Mouse (Mus musculus): ENCODE measurements around the gene Itpa. TPM values are rescaled to one million over a fixed set of nuclear protein-coding genes. Genes with fewer than 3 reads are reported as not detected.
"Not testable (repeated sequence)": the region's sequence is repeated elsewhere in the genome, so short reads cannot be mapped to it uniquely, and the experiment has no call there.

Itpa gene
- polyA plus RNA-seq, 1 experiment from 2014 or later = 116 TPM

DNA sequence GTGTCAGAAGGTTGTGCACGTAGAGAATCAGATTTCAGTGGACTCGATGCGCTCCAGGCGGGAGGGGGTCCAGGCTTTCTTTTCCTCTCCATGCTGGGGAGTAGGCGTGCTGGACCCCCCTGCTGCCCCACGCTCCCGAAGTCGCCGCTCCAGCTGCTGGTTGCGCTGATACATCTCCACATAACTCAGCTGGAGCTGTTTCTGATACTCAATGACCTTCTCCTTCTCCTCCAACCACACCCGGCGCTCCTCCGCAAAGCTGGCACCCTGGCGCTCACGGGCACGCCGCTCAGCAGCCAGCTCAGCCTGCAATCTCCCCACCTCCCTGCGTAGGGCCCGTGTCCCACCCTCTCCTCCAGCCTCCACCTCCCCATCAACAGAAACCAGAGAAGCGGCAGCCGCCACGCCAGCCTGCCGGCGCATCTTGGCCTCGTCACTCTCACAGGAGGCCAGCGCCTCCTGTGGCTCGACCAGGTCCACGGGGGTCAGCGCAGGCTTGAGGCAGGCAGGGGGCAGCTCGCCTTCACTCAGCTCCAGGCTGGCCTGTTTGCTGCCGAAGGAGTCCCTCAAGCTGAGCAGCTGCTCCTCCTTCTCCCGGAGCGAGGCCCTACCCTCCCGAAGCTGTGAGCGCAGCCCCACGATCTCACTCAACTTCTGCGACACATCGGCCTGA, 32.5 kb upstream of the Itpa start:
- no peak for DNase-seq (ENCODE audit: low spot score)
- ATAC-seq (ENCODE audit: low FRiP score) = no peak
- Histone ChIP-seq H3K4me1 (replicated peaks; ENCODE audit: control insufficient read depth, insufficient read depth, low read length) (peaks cover 19% of the 10 kb centered on the region), H3K9ac (peak overlapping the region; percentile 44), H3K4me2 (replicated peaks) (peak overlapping the region; percentile 55), H3K36me3 (replicated peaks; ENCODE audit: control insufficient read depth, insufficient read depth) (peaks cover 22% of the 10 kb centered on the region), H3K27me3 (ENCODE audit: control insufficient read depth, insufficient read depth, low read length) (peaks cover 58% of the 10 kb centered on the region), H3K27ac (no peak overlapping the region), H3K4me3 (replicated peaks; ENCODE audit: low read length) (peak overlapping the region; percentile 24), H3K9me3 (ENCODE audit: control insufficient read depth, low read length) (no peaks in the 10 kb centered on the region)
- 3% methylated on average over 38 of the region's 38 CpGs for WGBS

DNA sequence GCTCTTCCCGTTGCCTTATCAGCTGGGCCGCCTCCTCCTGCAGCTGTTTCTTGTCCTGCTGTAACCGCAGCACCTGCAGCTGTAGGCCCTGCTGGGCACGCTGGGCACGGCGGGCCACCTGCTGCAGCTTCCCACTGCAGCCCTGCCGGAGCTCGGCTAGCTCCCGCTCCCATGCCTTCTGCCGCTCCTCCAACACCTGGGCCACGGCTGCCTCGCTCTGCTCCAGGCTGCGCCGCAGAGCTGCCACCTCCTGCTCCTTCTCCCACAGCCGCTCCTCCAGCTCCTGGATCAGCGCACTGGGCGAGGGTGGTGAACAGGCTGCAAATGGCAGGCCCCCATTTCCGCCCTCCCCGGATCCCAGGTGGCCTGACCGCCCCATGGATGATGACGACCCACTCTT, 31.6 kb upstream of the Itpa start:
- Histone ChIP-seq H3K27me3 (ENCODE audit: control insufficient read depth, insufficient read depth, low read length) (peaks cover 65% of the 10 kb centered on the region), H3K27ac (no peak overlapping the region), H3K4me3 (replicated peaks; ENCODE audit: low read length) (no peak overlapping the region), H3K36me3 (replicated peaks; ENCODE audit: control insufficient read depth, insufficient read depth) (peaks cover 22% of the 10 kb centered on the region), H3K4me1 (replicated peaks; ENCODE audit: control insufficient read depth, insufficient read depth, low read length) (peaks cover 16% of the 10 kb centered on the region), H3K4me2 (replicated peaks) (no peak overlapping the region), H3K9me3 (ENCODE audit: control insufficient read depth, low read length) (no peaks in the 10 kb centered on the region), H3K9ac (0 out of 2 replicates have a peak overlapping the region, but pooled peaks have one; percentile 20)
- DNase-seq (ENCODE audit: low spot score) (no peak), ATAC-seq (ENCODE audit: low FRiP score) (no peak)
- WGBS = 17% methylated on average over 21 of the region's 21 CpGs

DNA sequence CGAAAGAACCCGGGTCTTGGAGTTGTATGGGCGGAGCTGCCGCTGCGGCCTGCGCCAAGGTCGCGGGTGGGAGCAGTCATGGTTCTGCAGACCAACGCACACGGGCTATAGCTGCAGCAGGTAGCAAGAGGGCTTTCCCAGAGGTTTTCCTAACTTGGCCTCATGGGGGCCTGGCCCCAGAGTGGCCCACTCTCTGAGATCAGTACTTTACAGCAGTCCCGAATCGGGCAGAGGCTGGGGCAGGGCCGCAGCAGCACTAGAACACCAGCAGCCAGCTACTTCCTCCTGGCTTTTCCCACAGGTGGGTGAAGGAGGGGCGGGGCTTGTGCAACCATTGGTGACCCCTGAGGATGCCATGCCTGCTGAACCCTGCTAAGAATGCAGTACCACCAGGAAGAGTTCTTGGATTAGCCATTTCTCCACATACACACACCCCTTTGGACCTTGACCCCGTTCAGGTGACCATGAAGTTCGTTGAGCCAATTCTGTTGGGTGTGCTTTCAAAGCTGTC, 29.3 kb upstream of the Itpa start:
- H3K27ac ChIP-seq = no peak overlapping the region
- no peak for ATAC-seq (ENCODE audit: low FRiP score)
- WGBS = 32% methylated on average over 16 of the region's 16 CpGs
- peaks cover 66% of the 10 kb centered on the region for H3K27me3 ChIP-seq (ENCODE audit: control insufficient read depth, insufficient read depth, low read length)
- no peaks in the 10 kb centered on the region for H3K9me3 ChIP-seq (ENCODE audit: control insufficient read depth, low read length)
- no peak overlapping the region for H3K9ac ChIP-seq
- H3K36me3 ChIP-seq (replicated peaks; ENCODE audit: control insufficient read depth, insufficient read depth) = peaks cover 22% of the 10 kb centered on the region
- H3K4me1 ChIP-seq (replicated peaks; ENCODE audit: control insufficient read depth, insufficient read depth, low read length) = peaks cover 29% of the 10 kb centered on the region
- no peak overlapping the region for H3K4me3 ChIP-seq (replicated peaks; ENCODE audit: low read length)
- no peak for DNase-seq (ENCODE audit: low spot score)
- no peak overlapping the region for H3K4me2 ChIP-seq (replicated peaks)

DNA sequence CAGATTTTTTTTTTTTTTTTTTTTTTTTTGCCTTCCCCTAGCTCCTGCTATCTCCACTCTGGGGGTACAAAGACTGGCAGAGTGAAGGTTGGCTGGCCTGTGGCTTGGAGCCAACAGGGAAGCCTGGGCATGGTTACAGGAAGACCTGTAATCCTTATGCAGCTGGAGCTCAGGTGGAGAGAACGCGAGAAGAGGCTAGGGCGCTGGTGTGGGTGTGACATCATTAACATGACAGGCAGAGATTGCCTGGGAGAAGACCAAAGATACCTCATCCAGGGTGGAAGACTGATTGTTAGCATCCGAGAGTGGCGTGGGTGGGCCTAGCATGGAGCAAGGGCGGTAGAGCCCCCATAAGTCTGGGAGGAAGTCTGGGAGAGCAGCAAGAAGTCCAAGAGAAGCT, 28.1 kb upstream of the Itpa start:
- no peak for ATAC-seq (ENCODE audit: low FRiP score)
- WGBS = 77% methylated on average over 6 of the region's 6 CpGs
- H3K9me3 ChIP-seq (ENCODE audit: control insufficient read depth, low read length) = no peaks in the 10 kb centered on the region
- no peak overlapping the region for H3K4me3 ChIP-seq (replicated peaks; ENCODE audit: low read length)
- H3K4me1 ChIP-seq (replicated peaks; ENCODE audit: control insufficient read depth, insufficient read depth, low read length) = peaks cover 26% of the 10 kb centered on the region
- no peak for DNase-seq (ENCODE audit: low spot score)
- no peak overlapping the region for H3K9ac ChIP-seq
- peaks cover 59% of the 10 kb centered on the region for H3K27me3 ChIP-seq (ENCODE audit: control insufficient read depth, insufficient read depth, low read length)
- peaks cover 22% of the 10 kb centered on the region for H3K36me3 ChIP-seq (replicated peaks; ENCODE audit: control insufficient read depth, insufficient read depth)
- H3K4me2 ChIP-seq (replicated peaks) = no peak overlapping the region
- H3K27ac ChIP-seq = no peak overlapping the region

DNA sequence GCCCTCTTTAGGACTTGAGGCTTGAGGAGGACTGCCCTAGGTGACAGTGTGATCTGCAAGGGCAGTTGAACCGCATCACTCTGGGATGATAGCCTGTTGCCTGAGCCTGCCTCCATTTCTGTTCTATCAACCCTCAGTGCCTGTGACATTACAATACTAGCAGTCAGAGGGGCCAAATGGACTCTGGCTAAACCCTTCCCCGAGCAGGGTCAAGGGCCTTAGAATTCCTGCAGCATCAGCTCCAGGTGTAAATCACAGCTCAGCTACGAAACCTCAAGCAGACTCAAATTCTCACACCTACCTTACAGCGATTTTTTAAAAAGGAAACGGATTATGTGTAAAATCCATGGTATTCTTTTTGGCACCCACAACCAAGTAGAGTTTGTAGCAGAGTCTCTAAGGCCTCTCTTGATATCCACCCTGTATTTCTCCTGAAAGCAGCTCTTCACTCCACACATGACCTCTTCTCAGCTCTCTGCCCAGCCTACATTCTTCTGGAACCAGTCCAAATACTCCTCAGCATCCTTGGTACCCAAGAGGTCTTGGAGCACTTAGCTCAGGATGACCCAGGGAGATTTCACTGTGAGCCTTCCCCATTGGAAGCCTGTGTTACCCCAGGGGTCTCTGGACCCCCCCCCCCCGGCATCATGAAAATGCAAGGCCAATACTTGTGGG, 25.9 kb upstream of the Itpa start:
- Histone ChIP-seq H3K27me3 (ENCODE audit: control insufficient read depth, insufficient read depth, low read length) (peaks cover 37% of the 10 kb centered on the region), H3K9ac (peak overlapping the region; percentile 90), H3K36me3 (replicated peaks; ENCODE audit: control insufficient read depth, insufficient read depth) (peaks cover 6% of the 10 kb centered on the region; the same call in 1 of the 2 replicates), H3K4me2 (replicated peaks) (peak overlapping the region; percentile 88), H3K4me3 (replicated peaks; ENCODE audit: low read length) (peak overlapping the region; percentile 78), H3K9me3 (ENCODE audit: control insufficient read depth, low read length) (no peaks in the 10 kb centered on the region), H3K4me1 (replicated peaks; ENCODE audit: control insufficient read depth, insufficient read depth, low read length) (peaks cover 14% of the 10 kb centered on the region), H3K27ac (0 out of 2 replicates have a peak overlapping the region, but pooled peaks have one; percentile 68)
- ATAC-seq (ENCODE audit: low FRiP score) (no peak), DNase-seq (ENCODE audit: low spot score) (no peak)
- WGBS = 72% methylated on average over 6 of the region's 6 CpGs

DNA sequence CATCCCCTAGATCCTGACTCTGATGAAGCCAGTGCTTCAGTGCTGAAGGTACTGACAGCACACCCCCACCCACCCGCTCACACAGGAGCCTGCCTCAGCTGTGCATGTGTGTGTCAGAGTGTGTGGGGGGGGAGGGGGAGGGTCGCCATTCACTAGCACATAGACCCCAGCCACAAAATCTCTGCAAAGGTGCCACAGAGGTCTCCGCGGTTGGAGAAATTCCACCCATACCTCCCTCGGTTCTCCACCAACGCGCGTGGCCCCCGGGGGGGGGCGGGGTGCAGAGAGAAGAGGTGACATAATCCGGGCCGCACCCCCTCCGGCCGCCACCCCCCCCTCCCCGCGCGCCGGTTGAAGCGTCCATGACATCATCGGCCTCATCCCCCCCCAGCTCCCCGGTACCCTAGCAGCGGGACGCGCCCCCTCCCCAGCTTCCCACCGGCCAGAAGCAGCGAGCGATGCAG, 25.2 kb upstream of the Itpa start:
- DNase-seq (ENCODE audit: low spot score) (peak; percentile 61), ATAC-seq (ENCODE audit: low FRiP score) (peak; percentile 78)
- Histone ChIP-seq H3K9ac (peak overlapping the region; percentile 90), H3K27ac (peak overlapping the region; percentile 68; the same call in 1 of the 2 replicates), H3K9me3 (ENCODE audit: control insufficient read depth, low read length) (no peaks in the 10 kb centered on the region), H3K36me3 (replicated peaks; ENCODE audit: control insufficient read depth, insufficient read depth) (peaks cover 4% of the 10 kb centered on the region; the same call in 1 of the 2 replicates), H3K4me1 (replicated peaks; ENCODE audit: control insufficient read depth, insufficient read depth, low read length) (peaks cover 14% of the 10 kb centered on the region), H3K4me3 (replicated peaks; ENCODE audit: low read length) (peak overlapping the region; percentile 78), H3K27me3 (ENCODE audit: control insufficient read depth, insufficient read depth, low read length) (peaks cover 30% of the 10 kb centered on the region), H3K4me2 (replicated peaks) (peak overlapping the region; percentile 88)
- WGBS = 0% methylated on average over 23 of the region's 27 CpGs

DNA sequence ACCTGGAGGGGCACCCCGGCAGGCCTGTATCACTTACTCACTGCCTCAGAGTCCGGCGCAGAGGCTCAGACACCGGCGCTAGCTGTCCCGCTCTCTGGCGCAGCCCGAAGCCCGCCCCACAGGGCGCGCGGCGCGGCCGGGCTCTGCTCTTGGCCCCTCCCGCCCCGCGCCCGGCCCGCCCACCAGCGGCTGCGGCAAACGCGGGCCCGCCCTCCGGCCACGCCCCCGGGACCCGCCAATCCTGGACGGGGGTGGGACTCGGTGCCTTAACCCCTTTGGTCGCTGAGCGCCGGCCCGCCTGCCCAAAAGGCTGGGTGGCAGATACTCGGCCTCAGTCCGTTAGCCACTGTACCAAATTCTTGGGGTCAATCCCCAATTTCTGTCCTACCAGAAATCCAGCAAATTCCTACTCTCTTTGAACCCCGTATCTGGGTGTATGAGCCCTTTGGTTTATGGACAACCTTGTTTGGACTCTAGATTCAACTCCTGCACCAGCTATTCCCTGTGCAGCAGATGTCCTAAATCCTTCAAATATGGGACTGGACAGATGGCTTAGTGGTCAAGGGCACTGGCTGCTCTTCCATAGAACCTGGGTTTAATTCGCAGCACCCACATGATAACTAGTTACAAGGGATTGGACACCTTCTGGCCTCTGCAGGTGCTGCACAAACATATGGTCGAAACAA, 24.6 kb upstream of the Itpa start, which contains the start of gene Lzts3:
Gene Lzts3 (minus strand): TSS at position 120 of the 686 bp plus-strand sequence.
- 4% methylated on average over 25 of the region's 40 CpGs for WGBS
- peak; percentile 94 for ATAC-seq (ENCODE audit: low FRiP score)
- peaks cover 14% of the 10 kb centered on the region for H3K4me1 ChIP-seq (replicated peaks; ENCODE audit: control insufficient read depth, insufficient read depth, low read length)
- H3K36me3 ChIP-seq (replicated peaks; ENCODE audit: control insufficient read depth, insufficient read depth) = peaks cover 7% of the 10 kb centered on the region; the same call in 1 of the 2 replicates
- peak; percentile 88 for DNase-seq (ENCODE audit: low spot score)
- peak within 1 kb of the TSS; percentile 88 for H3K4me2 ChIP-seq (replicated peaks)
- peak within 1 kb of the TSS; percentile 90 for H3K9ac ChIP-seq
- peaks cover 24% of the 10 kb centered on the region for H3K27me3 ChIP-seq (ENCODE audit: control insufficient read depth, insufficient read depth, low read length)
- peak within 1 kb of the TSS; percentile 68; the same call in 1 of the 2 replicates for H3K27ac ChIP-seq
- H3K4me3 ChIP-seq (replicated peaks; ENCODE audit: low read length) = peak within 1 kb of the TSS; percentile 78
- H3K9me3 ChIP-seq (ENCODE audit: control insufficient read depth, low read length) = no peaks in the 10 kb centered on the region

DNA sequence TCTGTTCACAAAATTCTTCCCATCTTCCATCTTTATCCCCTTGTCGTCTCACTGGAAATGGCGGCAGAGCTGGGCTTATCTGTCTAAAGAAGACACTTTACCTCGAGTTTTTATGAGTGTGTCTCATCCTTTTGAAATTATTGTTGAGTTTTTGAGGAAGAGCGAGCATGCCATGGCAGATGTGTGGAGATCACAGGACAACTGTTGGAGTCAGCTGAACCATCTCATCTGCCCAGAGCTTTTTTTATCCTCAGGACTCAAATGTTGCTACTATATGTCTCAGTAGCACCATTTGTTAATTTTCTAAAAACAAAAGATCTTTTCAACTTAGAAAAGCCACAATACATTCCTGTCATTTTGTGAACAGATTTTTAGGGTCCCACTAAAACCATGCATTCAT, 22.2 kb upstream of the Itpa start:
- no peak for ATAC-seq (ENCODE audit: low FRiP score)
- H3K4me2 ChIP-seq (replicated peaks) = no peak overlapping the region
- peaks cover 14% of the 10 kb centered on the region for H3K4me1 ChIP-seq (replicated peaks; ENCODE audit: control insufficient read depth, insufficient read depth, low read length)
- H3K36me3 ChIP-seq (replicated peaks; ENCODE audit: control insufficient read depth, insufficient read depth) = peaks cover 13% of the 10 kb centered on the region; the same call in 1 of the 2 replicates
- no peak for DNase-seq (ENCODE audit: low spot score)
- no peak overlapping the region for H3K9ac ChIP-seq
- no peak overlapping the region for H3K4me3 ChIP-seq (replicated peaks; ENCODE audit: low read length)
- no peak overlapping the region for H3K27ac ChIP-seq
- H3K9me3 ChIP-seq (ENCODE audit: control insufficient read depth, low read length) = no peaks in the 10 kb centered on the region
- peaks cover 7% of the 10 kb centered on the region; the same call in 1 of the 2 replicates for H3K27me3 ChIP-seq (ENCODE audit: control insufficient read depth, insufficient read depth, low read length)
- 84% methylated on average over 4 of the region's 4 CpGs for WGBS

DNA sequence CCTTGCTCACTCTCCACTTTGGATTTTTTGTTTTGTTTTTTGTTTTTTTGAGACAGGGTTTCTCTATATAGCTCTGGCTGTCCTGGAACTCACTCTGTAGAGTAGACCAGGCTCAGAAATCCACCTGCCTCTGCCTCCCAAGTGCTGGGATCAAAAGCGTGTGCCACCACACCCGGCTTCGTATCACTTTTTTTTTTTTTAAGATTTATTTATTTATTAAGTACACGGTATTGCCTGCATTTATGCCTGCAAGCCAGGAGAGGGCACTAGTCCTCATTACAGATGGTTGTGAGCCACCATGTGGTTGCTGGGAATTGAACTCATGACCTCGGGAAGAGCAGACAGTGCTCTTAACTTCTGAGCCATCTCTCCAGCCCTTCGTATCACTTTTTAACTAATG, 18.4 kb upstream of the Itpa start:
- not testable (repeated sequence) for ATAC-seq (ENCODE audit: low FRiP score); DNase-seq (ENCODE audit: low spot score); H3K4me3 ChIP-seq (replicated peaks; ENCODE audit: low read length); H3K4me1 ChIP-seq (replicated peaks; ENCODE audit: control insufficient read depth, insufficient read depth, low read length); H3K27me3 ChIP-seq (ENCODE audit: control insufficient read depth, insufficient read depth, low read length); H3K27ac ChIP-seq; H3K9me3 ChIP-seq (ENCODE audit: control insufficient read depth, low read length); H3K9ac ChIP-seq; H3K4me2 ChIP-seq (replicated peaks)
- 84% methylated on average over 6 of the region's 6 CpGs for WGBS
- peaks cover 39% of the 10 kb centered on the region for H3K36me3 ChIP-seq (replicated peaks; ENCODE audit: control insufficient read depth, insufficient read depth)
